Mouse (Mus musculus) retina, embryonic 14.5 days (tissue): ENCODE results near the gene Slpi.
"Not testable (repeated sequence)": the region's sequence is repeated elsewhere in the genome, so short reads cannot be mapped to it uniquely, and the experiment has no call there.

Experiments used
- DNase-seq: peaks from one replicate; pipeline ENCODE4 v3.0.0-alpha.2; 2015; ENCODE audit warnings: low spot score

The Slpi gene

DNA sequence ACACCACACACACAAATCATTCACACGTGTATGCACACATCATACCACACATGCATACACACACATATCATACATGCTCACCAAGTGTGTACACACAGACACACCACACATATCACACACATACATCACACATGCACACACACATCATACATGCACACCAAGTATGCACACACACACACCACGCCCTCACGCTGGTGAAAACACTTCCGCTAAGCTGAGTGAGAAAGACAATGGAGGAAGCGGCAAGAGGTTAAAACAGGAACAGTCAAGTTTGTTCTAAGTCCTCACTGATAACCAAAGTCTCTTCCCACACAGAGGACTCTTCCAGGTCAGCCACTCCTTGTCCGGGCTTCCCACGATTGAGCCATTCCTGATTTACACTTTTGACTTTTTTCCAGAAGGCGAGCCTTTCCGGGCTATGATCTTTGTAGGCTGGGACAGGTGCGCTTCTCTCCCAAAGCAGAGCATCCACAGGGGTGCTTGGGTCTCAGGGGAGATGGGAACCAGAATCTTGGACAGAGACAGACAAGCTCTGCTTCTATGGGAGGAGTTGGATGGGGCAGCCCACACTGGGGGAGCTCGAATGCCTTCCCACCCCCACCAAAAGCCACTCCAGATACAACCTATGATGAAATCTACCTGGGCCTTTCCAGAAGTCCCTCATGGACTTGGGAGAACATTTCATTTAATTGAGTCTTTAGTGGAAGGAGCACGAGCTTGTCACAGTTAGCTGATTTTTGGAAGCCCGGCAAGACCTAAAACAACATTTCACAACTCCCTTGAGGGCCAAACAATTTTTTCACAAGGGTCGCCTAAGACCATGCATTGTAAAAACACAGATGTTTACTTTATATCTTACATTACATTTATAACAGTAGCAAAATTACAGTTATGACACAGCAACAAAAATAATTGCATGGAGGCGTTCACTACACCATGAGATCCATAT, 11.1 kb downstream of the Slpi start:
- no peak for DNase-seq

DNA sequence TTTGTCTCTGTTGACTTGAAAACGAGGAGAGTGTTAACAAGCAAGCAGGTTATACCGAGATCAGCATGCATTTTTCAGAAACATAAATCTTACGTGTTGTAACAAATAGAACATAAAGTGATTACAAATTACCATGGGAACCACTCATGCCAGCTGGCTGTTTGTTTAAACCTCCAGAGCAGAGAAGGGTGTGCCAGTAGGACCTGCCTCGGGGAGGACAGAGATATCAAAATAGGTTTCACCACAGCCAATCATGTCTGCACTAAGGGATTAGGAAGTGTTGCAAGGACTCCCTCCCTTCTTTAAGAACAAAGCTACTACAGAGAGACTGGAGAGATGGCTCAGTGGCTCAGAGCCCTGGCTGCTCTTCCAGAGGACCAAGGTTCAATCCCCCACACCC, 15.7 kb downstream of the Slpi start:
- DNase-seq, result no peak

DNA sequence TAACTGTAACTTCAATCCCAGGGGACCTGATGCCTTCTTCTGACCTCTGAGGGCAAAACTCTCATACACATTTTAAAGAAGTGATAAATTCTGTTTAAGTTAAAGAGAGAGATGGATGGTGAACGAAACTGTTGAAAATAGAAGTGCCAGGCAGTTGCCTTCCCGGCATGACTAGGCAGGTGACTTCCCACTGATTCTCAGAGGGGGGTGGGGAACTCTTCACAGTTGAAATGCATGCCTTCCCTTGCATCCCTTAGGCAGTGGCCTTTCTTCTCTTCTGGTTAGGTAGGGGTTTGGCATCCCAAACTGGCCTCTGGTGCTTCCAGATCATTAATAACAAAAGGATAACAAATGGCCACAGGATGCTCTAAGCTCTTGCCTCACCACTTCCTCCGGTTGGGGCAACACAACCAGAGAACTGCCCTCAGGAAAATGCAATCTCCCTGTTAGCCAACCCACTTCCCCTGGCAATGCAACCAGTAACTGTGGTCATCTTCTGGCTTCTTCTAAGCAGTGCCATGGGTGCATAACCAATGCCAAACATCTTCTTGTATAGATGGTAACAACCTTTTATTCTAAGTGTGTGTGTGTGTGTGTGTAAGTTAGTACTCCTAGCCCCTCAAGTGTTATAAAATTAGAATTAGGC, 16.4 kb downstream of the Slpi start:
- DNase-seq, result no peak

DNA sequence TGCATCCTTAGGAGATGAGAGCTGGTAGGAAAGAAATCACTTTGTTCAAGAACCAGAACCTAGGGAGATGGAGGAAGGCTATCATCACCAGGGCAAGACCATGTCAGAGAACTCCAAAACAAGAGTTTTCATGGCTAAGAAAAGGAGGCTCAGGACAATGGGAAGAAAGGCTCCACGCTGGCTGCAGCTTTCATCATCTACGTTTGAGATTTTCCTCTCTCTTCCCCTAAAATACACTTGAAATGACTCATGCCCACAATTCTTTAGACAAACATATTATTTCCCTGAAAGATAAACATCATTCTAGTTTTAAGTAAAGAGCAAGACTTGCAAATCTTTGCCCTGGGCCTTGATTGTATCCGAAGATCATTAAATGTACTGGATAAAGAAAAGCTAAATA, 17.5 kb downstream of the Slpi start:
- no peak for DNase-seq

DNA sequence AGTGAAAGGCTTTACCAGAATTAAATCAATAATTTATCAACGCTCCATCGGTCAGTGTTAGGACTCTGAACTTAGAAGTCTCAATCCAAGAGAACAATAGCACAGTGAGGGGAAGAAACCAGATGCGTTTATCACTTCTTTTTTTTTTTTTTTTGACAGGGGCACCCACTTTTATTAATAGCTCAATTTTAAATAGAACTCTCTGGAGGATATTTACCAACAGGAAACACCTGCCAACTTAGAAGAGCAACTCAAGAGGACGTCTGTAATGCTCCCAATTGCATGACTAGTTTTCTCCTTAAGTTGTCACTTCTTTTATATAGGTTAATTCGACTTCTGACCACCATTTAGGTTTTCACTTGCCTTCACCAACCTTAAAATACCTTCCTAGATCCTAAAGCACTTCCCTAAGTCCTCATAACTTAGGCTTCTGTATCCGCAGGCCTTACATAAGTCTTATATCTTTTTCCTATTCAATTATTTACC, 20.2 kb downstream of the Slpi start:
- DNase-seq, result no peak

DNA sequence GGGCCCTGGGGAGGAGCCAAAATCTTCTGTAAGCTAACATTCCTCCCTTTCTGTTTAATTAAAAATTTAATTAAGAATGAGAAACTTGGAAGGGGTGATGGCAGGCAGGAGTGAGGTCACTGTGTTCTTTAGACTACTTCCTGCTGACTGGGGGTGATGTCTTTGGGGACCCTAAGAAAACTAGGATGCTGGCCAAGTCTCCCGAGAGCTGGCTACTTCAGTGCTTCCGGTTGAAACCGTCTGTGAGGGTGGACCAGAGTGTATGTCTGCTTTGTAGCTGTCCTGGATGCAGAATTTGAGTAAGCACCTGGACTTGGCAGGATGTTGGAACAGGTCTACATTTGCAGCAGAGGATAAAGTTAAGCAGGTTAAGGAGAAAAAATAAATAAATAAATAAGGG, 21.9 kb downstream of the Slpi start:
- DNase-seq, result no peak

DNA sequence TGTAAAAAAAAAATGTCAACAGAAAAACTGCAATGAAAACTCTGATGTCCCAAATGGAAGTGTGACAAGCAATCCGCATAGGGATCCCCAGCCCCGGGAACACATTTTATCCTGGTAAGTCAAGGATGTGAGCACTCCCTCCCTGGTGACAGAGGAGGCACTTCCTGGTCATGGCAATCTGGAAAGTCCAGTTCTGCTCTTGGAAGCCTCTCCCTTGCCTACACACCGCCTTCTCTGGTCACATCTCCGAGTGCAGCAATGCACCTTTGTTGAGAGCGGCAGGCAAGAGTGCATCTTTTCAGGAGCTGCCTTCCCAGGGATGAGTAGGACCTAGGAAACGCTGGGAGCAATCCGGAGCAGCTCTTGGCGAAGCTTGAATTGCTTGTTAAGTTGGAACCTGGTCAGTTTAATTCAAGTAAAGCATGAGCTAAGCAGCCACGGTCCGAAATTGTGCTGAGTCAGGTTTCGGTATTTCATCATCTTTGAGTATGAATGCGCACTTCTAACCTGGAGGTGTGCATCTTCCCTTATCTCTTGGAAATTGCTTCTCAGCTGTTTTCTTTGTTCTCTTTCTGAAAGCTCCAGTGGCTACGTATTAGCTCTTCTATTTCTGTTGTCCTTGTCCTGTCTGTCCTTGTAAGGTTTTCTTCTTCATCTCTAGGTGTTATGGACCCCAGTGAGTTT, 27.8 kb downstream of the Slpi start:
- no peak for DNase-seq

DNA sequence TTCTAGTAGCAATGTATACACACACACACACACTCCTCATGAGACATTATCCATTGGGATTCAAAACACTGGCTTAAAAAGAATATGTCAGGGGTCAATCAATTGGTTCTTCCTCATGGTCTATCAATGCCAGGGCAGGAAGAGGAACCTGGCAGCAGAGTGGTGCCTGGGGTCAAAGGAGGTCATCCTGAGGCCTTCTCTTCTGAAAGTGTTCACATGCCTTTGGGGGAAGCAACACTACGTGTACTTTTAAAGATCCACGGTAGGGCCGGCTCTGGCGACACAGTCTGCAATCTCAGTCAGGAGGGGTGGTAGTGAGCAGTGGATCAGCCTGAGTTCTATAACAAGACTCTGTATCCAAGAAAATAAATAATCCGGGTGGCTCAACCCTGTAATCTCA, 29.2 kb downstream of the Slpi start:
- no peak for DNase-seq

DNA sequence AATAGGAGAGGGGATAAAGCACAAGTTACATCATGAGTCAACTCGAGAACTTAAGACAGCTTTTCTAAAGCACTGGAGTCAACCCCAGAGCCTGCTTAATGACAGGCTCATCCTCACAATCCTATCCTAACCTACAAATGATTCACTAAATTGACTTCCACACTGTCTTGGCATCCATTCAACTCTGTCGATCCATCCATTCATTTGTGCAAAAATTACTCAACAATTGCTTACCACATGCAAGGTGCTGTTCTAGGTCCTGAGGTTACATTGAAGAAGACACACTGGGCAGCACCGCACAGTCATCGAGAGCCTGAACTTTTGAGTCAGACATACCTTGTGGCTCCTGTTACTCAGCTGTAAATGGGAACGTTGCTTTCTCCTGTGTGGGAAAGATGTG, 29.9 kb downstream of the Slpi start:
- no peak for DNase-seq

DNA sequence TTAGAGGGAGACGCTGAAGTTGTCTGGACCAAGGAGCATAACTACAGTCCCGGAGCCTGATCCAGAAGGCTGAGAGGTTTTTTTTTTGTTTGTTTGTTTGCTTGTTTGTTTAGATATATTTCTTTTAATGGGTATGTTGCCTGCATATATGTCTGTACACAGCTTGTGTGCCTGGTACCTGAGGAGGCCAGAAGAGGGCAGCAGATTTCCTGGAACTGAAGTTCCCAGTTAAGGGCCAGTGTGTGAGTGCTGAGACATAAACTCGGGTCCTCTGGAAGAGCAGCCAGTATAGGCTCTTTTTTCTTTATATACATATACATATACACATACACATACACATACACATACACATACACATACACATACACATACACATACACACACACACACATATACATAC, 30.5 kb downstream of the Slpi start:
- no peak for DNase-seq

DNA sequence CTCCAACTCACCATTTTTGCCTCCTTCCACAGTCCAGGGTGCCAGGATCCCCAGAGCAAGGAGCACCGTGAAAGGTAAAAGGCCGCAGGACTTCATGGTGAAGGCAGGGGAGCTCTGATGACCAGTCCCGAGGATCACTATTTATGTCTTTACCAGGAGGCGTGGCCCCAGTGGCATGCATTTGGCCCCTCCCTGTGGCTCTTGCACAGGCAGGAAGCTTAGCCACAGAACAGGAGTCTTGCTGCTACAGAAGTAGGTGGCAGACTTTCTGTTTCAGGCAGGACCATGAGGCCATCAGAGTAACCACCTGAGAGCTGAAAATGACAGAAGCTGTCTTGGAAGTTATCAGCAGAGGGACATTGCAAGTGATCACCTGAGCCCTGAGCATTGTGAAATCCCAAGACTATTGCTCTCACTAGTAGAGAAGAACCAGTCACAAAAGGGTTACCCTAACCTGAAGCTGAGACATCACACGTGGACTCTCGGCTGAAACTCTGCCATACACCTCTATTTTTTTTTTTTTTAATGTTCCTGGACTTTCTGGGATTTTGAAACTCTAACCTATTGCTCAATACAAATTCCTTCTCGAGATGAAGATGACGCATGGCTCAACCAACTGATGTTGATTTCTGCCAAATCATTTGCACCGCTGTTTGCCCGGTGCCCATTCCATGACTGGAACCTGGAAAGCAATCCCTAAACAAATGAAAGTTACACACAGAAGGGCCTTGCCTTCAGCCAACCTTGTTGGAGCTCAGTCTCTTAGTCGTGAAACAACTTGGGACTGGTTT, 32.5 kb downstream of the Slpi start:
- no peak for DNase-seq

DNA sequence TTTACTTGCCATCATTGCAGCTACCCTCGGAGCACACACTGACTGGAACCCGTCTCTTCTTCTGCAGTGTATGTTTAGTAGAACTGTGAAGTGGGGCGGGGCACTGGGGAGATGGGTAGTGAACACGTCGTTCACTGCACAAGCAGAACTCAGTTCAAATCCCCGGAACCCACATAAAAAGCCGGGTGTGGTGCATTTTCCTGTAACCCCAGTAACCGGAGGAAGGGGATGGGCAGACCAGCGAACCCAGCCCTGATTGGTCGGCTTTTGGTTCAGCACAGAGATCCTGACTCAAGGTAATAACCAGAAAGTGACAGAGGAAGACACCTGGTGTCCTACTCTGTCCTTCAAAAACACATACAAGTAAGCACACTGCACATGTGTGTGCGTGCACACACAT, 35.5 kb downstream of the Slpi start:
- no peak for DNase-seq

DNA sequence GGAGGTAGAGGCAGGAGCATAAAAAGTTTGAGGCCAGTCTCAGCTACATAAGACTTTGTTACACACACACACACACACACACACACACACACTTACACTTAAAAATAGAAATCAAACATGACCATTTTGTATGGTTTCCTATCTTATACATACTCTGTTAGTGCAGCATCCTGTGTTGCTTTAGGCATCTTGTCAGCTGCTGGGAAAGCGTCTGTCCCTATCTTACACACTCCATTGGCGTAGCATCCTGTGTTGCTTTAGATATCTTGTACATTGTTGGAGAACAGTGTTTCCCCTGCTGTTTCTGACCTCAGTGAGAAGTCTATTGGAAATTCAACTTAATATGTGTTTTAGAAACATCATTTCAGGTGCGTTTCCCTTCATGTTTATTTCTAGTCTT, 36.2 kb downstream of the Slpi start:
- no peak for DNase-seq

DNA sequence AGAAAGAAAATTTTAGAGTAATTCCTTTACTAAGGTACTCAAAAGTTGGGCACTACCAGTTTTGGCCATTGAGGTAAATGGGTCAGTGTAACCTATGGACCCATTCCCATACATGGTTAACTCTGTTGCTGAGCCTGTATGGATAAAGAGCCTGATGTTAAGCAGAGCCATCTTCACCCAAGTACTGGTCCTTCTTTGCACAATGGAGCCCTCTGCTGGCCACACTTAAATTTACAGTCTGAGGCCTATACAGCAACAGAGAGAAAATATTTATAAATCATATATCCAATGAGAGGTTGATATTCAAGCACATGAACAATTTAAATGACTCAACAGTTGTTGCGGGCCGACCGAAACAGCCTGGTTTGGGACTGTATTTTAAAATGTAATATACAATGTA, 39.9 kb downstream of the Slpi start:
- DNase-seq, result peak; percentile 49

DNA sequence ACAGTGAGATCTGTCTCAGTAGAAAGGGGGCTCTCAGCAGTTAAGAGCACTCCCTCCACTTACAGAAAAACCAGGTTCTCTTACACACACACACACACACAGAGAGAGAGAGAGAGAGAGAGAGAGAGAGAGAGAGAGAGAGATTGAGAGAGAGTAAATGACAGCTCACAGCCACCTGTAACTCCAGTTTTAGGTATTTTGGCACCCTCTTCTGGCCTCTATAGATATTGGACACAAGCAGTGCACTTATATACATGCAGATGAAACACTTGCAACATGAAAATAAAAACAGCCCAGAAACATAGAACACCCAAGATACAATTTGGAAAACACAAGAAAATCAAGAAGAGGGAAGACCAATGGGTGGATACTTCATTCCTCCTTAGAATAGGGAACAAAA, 41.2 kb downstream of the Slpi start:
- DNase-seq, result not testable (repeated sequence)

DNA sequence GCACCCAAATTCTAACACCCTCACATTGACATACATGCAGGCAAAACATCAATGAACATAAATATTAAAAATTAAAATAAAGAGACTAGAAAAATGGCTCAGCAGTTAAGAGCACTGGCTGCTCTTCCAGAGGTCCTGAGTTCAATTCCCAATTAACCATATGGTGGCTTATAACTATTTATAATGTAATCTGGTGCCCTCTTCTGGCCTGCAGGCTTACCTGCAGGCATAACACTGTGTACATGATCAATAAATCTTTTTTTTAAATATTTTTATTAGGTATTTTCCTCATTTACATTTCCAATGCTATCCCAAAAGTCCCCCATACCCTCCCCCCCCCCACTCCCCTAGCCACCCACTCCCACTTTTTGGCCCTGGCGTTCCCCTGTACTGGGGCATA, 45.2 kb downstream of the Slpi start:
- not testable (repeated sequence) for DNase-seq

DNA sequence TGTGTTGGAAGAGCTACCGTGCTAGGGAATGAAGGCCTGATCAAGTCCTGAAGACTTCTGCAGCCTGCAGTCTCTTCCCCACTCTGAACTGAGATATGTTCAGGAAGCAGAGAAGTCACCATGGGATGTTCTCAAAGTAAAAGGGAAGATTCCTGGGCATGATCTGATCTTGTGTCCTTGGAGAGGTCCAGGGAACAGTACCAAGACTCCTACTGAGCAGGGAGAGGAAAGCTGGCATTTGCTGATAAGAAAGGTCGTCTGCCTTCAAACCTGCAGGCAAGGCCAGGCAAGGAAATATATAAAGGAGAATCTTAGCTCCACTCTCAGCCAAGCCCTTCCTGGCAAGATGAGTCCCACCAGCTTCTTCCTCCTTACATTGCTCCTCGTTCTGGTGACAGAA, 56.5 kb downstream of the Slpi start, which contains the start of gene Svs5:
Gene Svs5, plus strand, starts transcription at position 301 of the 400 bp plus-strand sequence.
- not testable (repeated sequence) for DNase-seq

DNA sequence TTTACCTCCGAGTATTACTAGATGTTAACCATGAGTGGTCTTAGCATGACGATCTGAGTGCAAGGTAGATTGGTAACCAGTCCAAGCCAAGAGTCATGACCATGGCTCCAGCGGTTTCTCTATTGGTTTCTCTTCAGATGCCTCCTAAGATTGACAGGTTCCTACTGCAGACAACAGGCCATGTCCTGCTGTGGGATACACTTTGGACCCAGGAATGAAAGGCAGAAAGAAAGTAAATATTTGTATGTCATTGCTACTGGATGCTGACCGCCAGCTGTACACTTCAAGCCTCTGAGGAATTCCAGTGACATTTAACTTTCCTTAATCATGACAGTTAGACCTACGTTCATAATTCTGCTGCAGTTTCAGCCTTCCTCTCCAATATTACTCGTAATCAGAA, 67.9 kb downstream of the Slpi start:
- no peak for DNase-seq

DNA sequence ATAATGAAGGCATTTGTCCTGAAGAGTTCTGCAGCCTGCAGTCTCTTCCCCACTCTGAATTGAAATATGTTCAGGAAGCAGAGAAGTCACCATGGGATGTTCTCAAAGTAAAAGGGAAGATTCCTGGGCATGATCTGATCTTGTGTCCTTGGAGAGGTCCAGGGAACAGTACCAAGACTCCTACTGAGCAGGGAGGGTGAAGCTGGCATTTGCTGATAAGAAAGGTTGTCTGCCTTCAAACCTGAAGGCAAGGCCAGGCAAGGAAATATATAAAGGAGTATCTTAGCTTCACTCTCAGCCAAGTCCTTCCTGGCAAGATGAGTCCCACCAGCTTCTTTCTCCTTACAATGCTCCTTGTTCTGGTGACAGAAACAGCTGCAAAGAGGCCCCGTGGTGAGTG, 72.4 kb downstream of the Slpi start, which contains the start of gene Svs6:
Gene Svs6, plus strand, starts transcription at position 301 of the 400 bp plus-strand sequence.
- DNase-seq, result not testable (repeated sequence)

DNA sequence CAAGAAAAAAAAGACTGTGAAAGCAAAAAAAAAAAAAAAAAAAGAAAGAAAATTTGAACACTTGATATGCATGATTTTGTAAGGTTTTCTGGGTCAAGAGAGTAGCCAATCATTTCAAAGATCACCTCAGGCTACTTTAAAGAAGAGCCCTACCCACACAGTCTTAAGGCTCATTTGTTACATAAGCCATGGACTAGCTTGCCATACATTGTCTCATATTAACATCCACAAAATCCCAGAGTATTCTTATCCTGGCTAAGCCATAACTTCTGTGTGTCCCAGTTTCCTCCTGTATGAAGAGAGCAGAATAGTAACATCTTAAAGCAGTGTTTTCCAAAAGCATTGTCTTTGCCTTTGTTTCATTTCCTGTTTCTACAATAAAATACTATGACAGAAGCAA, 73.4 kb downstream of the Slpi start:
- DNase-seq, result not testable (repeated sequence)

DNA sequence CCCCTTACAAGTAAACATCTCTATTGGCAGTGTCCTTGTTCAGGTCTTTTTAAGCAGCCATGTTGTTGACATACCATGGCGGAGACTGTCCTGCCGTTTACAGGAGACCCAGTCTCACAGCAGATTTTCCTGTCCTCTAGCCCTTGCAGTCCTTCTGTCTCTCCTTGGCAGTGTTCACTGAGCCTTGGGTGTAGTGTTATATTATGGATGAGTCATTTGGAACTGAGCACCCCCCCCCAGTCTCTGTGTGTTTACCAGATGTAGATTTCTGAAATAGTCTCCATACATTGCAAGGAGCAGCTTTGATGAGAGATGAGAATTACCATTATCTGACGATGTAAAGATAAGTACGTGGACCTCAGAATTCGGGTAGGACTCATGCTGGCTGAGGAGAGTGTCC, 76.3 kb downstream of the Slpi start:
- DNase-seq, result no peak
